Mouse (Mus musculus) neural tube, embryonic 11.5 days (tissue): ENCODE measurements around the gene Itih2. TPM values are rescaled to one million over a fixed set of nuclear protein-coding genes. Genes with fewer than 3 reads are reported as not detected.

Experiments used
- ATAC-seq: fragments of 200-750 bp; cut with Nextera tagmentation; 2 replicates; pipeline ENCODE4 v1.8.0; 2017; ENCODE audit warnings: moderate number of reproducible peaks, mild to moderate bottlenecking, moderate TSS enrichment, moderate library complexity; ENCODE audit not compliant: insufficient read depth, low FRiP score, low TSS enrichment
- DNase-seq: peaks from one replicate; pipeline ENCODE4 v3.0.0-alpha.2; 2015; ENCODE audit warnings: low spot score
- H3K27ac ChIP-seq: fragments of 300-500 bp; sonication (generic); 2 replicates; pipeline ENCODE4 v1.5.1; 2014; ENCODE audit warnings: low read depth, mild to moderate bottlenecking, low read length
- H3K27me3 ChIP-seq: fragments of 300-500 bp; sonication (generic); 2 replicates; pipeline ENCODE4 v1.6.1; 2014; ENCODE audit warnings: mild to moderate bottlenecking, low read length, mixed read lengths; ENCODE audit not compliant: control insufficient read depth, insufficient read depth
- H3K36me3 ChIP-seq: fragments of 300-500 bp; sonication (generic); 2 replicates; pipeline ENCODE4 v1.6.1; 2014; ENCODE audit warnings: mild to moderate bottlenecking, low read length, moderate library complexity, mixed read lengths; ENCODE audit not compliant: control insufficient read depth, insufficient read depth
- H3K4me1 ChIP-seq: fragments of 300-500 bp; sonication (generic); 2 replicates; pipeline ENCODE4 v1.6.1; 2014; ENCODE audit warnings: low read length, mixed read lengths; ENCODE audit not compliant: control insufficient read depth, insufficient read depth
- H3K4me2 ChIP-seq: fragments of 300-500 bp; sonication (generic); 2 replicates; pipeline ENCODE4 v1.6.1; 2014; ENCODE audit warnings: low read depth, mild to moderate bottlenecking, moderate library complexity
- H3K4me3 ChIP-seq: fragments of 300-500 bp; sonication (generic); 2 replicates; pipeline ENCODE4 v1.5.1; 2014; ENCODE audit warnings: low read depth, low read length
- H3K9ac ChIP-seq: fragments of 300-500 bp; sonication (generic); 2 replicates; pipeline ENCODE4 v1.6.1; 2014; ENCODE audit warnings: mild to moderate bottlenecking, low read length
- H3K9me3 ChIP-seq: fragments of 300-500 bp; sonication (generic); 2 replicates; pipeline ENCODE4 v1.6.1; 2016; ENCODE audit warnings: low read length; ENCODE audit not compliant: control insufficient read depth
- WGBS: fragments of 180-500 bp; shearing (Covaris S2); extraction: QIAGEN DNeasy Blood & Tissue Kit; methylation state at CpG from one replicate; pipeline ENCODE4 v1.1.7; 2014; 5-methylcytosine and 5-hydroxymethylcytosine counted together
- polyA plus RNA-seq: library from polyadenylated mRNA; unstranded; fragments of >200 nt; fragmentation: Nextera tagmentation; extraction: Ambion mirVana; gene quantifications from 2 replicates; pipeline ENCODE4 v1.2.1, GENCODE M21; 2014

Itih2 gene
- 0.40 and 0.41 TPM in 2 replicates for polyA plus RNA-seq

DNA sequence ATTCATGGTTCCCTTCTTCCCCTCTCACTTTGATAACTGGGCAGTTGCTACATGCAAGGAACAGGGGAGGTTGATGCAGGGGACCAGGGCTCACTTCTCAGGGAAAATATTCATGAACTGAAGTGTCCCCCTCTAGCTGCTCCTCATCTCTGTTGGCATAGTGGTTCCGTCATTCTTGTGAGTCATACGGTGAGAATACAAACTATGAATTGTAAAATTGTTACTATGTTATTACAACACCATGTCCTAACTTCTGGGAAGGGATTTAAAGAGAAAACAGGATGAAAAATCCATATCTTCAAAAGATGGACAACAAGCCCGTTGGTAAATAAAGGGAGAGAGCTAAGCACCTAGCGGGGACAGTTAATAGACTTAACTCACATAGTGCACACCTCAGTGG is at the start of gene Itih2:
Gene Itih2 (minus strand): TSS at position 101 of the 400 bp plus-strand sequence.
- whole genome bisulfite sequencing: 91% methylated on average over 4 of the region's 4 CpGs
- Histone ChIP-seq H3K4me3 (no peak within 1 kb of the TSS), H3K4me1 (no peaks in the 10 kb centered on the region), H3K4me2 (no peak within 1 kb of the TSS), H3K36me3 (no peaks in the 10 kb centered on the region), H3K9ac (no peak within 1 kb of the TSS), H3K9me3 (no peaks in the 10 kb centered on the region), H3K27me3 (no peaks in the 10 kb centered on the region), H3K27ac (no peak within 1 kb of the TSS)
- DNase-seq (no peak), ATAC-seq (no peak)

- no peaks in the 10 kb centered on the region for H3K9me3 ChIP-seq
- H3K36me3 ChIP-seq: no peaks in the 10 kb centered on the region
- 89% methylated on average over 16 of the region's 16 CpGs for WGBS
- no peak overlapping the region for H3K27ac ChIP-seq
- no peak overlapping the region for H3K4me2 ChIP-seq
- DNase-seq (no peak), ATAC-seq (no peak)
- H3K27me3 ChIP-seq: no peaks in the 10 kb centered on the region
- no peak overlapping the region for H3K9ac ChIP-seq
- no peaks in the 10 kb centered on the region for H3K4me1 ChIP-seq
- no peak overlapping the region for H3K4me3 ChIP-seq
Measured at GRCm38 (mm10) chr2:10169991-10170390, 38.8 kb upstream of the Itih2 start.

- H3K4me2 ChIP-seq: no peak overlapping the region
- no peaks in the 10 kb centered on the region for H3K4me1 ChIP-seq
- H3K27me3 ChIP-seq: no peaks in the 10 kb centered on the region
- no peak overlapping the region for H3K9ac ChIP-seq
- ATAC-seq: no peak
- no peaks in the 10 kb centered on the region for H3K9me3 ChIP-seq
- no peak overlapping the region for H3K4me3 ChIP-seq
- H3K36me3 ChIP-seq: no peaks in the 10 kb centered on the region
- WGBS: 64% methylated on average over 8 of the region's 8 CpGs
- DNase-seq: no peak
- H3K27ac ChIP-seq: no peak overlapping the region
Measured at GRCm38 (mm10) chr2:10168016-10168415, 36.8 kb upstream of the Itih2 start.

- H3K27me3 ChIP-seq: no peaks in the 10 kb centered on the region
- ATAC-seq (no peak), DNase-seq (no peak)
- no peaks in the 10 kb centered on the region for H3K36me3 ChIP-seq
- H3K27ac ChIP-seq: no peak overlapping the region
- H3K9me3 ChIP-seq: no peaks in the 10 kb centered on the region
- no peaks in the 10 kb centered on the region for H3K4me1 ChIP-seq
- WGBS: 86% methylated on average over 11 of the region's 11 CpGs
- no peak overlapping the region for H3K9ac ChIP-seq
- H3K4me3 ChIP-seq: no peak overlapping the region
- H3K4me2 ChIP-seq: no peak overlapping the region
Measured at GRCm38 (mm10) chr2:10167283-10167682, 36.1 kb upstream of the Itih2 start.

- ATAC-seq: no peak
- H3K27me3 ChIP-seq: no peaks in the 10 kb centered on the region
- no peak for DNase-seq
- H3K36me3 ChIP-seq: no peaks in the 10 kb centered on the region
- WGBS: 62% methylated on average over 6 of the region's 6 CpGs
- H3K4me2 ChIP-seq: no peak overlapping the region
- H3K4me1 ChIP-seq: no peaks in the 10 kb centered on the region
- H3K4me3 ChIP-seq: no peak overlapping the region
- no peak overlapping the region for H3K27ac ChIP-seq
- no peak overlapping the region for H3K9ac ChIP-seq
- H3K9me3 ChIP-seq: no peaks in the 10 kb centered on the region
Measured at GRCm38 (mm10) chr2:10166635-10167034, 35.4 kb upstream of the Itih2 start.

DNA sequence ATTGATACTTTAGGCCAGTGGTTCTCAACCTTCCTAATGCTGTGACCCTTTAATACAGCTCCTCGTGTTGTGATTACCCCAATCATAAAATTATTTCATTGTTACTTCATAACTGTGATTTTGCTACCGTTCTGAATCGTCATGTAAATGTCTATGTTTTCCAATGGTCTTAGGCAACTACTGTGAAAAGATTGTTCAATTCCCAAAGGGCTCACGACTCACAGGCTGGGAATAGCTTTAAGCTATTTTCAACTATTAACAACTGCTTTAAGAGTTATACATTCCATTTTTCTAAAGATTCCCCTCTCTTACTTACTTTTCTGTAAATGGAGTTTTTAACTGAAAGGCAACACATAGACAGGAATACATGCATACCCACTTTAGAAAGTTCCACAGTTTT is 30.8 kb upstream of the Itih2 start:
- WGBS: 91% methylated on average over 4 of the region's 4 CpGs
- no peak overlapping the region for H3K9ac ChIP-seq
- H3K4me2 ChIP-seq: no peak overlapping the region
- H3K36me3 ChIP-seq: no peaks in the 10 kb centered on the region
- ATAC-seq (no peak), DNase-seq (no peak)
- no peaks in the 10 kb centered on the region for H3K4me1 ChIP-seq
- H3K9me3 ChIP-seq: no peaks in the 10 kb centered on the region
- H3K27me3 ChIP-seq: no peaks in the 10 kb centered on the region
- H3K27ac ChIP-seq: no peak overlapping the region
- H3K4me3 ChIP-seq: no peak overlapping the region

DNA sequence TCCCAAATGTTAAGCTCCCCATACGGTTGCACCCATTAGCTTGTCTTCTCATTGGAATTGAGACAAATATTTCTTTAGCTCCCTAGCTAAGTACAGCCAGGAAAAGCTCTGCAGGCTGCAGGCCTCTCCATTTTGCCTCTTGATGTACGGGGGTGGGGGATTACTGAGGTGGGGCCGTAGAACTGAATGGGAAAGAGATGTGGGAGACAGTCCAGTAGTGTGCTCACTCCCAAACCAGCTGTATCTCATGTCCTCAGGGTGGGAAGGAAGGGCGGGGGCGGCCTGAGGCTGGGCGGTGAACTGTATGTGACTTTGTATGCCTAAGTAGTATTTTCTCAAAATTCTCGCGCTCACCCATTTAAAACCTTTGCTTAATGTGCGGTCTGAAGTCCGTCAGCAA is 26.0 kb upstream of the Itih2 start:
- no peak overlapping the region for H3K4me2 ChIP-seq
- H3K36me3 ChIP-seq: no peaks in the 10 kb centered on the region
- no peak overlapping the region for H3K4me3 ChIP-seq
- WGBS: 89% methylated on average over 10 of the region's 10 CpGs
- H3K9ac ChIP-seq: no peak overlapping the region
- DNase-seq: no peak
- ATAC-seq: no peak
- no peaks in the 10 kb centered on the region for H3K27me3 ChIP-seq
- H3K9me3 ChIP-seq: no peaks in the 10 kb centered on the region
- H3K4me1 ChIP-seq: 0 out of 2 replicates have a peak, but pooled peaks cover 5% of the 10 kb centered on the region
- no peak overlapping the region for H3K27ac ChIP-seq

DNA sequence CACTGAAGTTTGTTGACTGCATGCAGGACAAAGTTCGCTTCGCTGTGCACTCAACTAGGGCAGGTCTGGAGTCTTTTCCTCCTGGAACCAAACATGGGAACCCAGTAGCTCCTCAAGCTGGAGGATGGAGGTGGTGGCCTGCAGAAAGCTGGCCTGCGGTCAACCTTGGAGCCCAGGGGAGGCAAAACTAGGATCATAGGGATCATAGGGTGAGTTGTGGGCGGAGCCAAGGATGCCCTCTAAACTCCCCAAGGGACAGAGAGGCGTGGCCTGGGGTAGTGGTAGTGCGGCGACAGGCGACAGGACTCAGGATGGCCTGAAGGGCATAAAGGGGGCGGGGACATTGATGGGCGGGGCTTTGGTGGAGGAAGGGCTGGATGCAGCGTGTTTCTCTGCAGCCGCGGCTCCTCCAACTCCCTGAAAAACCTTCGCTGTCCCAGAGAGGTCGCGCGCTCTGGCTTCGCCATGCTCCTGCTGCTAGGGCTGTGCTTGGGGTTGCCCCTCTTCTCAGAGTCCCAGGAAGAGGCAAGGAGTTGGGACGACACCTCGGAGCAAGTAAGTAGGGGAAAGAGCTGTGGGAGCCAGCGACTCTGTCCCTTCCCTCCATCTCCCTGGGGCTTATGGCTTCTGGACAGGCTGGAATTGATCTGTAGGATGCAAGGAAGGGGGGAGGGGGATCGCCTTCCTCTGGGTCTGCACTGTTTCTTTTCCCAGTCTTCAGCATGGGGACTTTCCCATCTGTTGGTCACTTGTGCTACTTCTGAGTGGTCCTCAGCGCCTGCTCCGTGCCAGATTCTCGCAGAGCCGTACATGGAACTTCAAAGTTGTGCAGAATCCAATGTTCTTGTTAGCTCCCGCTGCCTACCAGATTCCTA is 22.2 kb upstream of the Itih2 start, which contains the start of gene Itih5:
Gene Itih5 (plus strand): TSS at position 371 of the 875 bp plus-strand sequence.
- Histone ChIP-seq H3K4me1 (0 out of 2 replicates have a peak, but pooled peaks cover 5% of the 10 kb centered on the region), H3K4me2 (peak within 1 kb of the TSS; percentile 77), H3K4me3 (peak within 1 kb of the TSS; percentile 38), H3K27ac (no peak within 1 kb of the TSS), H3K9me3 (no peaks in the 10 kb centered on the region), H3K36me3 (no peaks in the 10 kb centered on the region), H3K9ac (peak within 1 kb of the TSS; percentile 44), H3K27me3 (no peaks in the 10 kb centered on the region)
- ATAC-seq (peak; percentile 91), DNase-seq (peak; percentile 78)
- 8% methylated on average over 27 of the region's 27 CpGs for WGBS

- Histone ChIP-seq H3K27me3 (no peaks in the 10 kb centered on the region), H3K9me3 (no peaks in the 10 kb centered on the region), H3K4me2 (no peak overlapping the region), H3K4me3 (no peak overlapping the region), H3K4me1 (0 out of 2 replicates have a peak, but pooled peaks cover 5% of the 10 kb centered on the region), H3K36me3 (no peaks in the 10 kb centered on the region), H3K27ac (no peak overlapping the region), H3K9ac (no peak overlapping the region)
- 85% methylated on average over 5 of the region's 5 CpGs for WGBS
- ATAC-seq (no peak), DNase-seq (no peak)
Measured at GRCm38 (mm10) chr2:10152590-10152989, 21.4 kb upstream of the Itih2 start.
